ENCODE assay signal across 8 mouse cellular contexts in genomic region chr2:58532260-58532850, GRCm38 (mm10). TPM values are rescaled to one million over a fixed set of nuclear protein-coding genes. Genes with fewer than 3 reads are reported as not detected.
DNase-seq lines count a peak whose midpoint lies in the region; ATAC-seq and TF ChIP-seq lines count a peak whose summit lies in the region.

No protein-coding gene starts in this region.

- H3K9me3 ChIP-seq in embryonic facial prominence, embryonic 12.5 days, result no peaks in the 10 kb centered on the region
- H3K9me3 ChIP-seq in intestine, postnatal 0 days (ENCODE audit: control insufficient read depth), result no peaks in the 10 kb centered on the region

- intact Hi-C loops in left cerebral cortex, postnatal 10 days (cut with DNase I), result no loop called here

- no peak for TF ChIP-seq CTCF in intestine, postnatal 0 days (IDR thresholded peaks at IDR 0.05; ENCODE audit: low read depth)

- peak overlapping the region; percentile 26 for H3K4me2 ChIP-seq in embryonic facial prominence, embryonic 12.5 days (replicated peaks)
- H3K4me2 ChIP-seq in intestine, postnatal 0 days (replicated peaks; ENCODE audit: low read depth), result peak overlapping the region; percentile 45

- H3K36me3 ChIP-seq in embryonic facial prominence, embryonic 12.5 days, result 0 out of 2 replicates have a peak, but pooled peaks cover 2% of the 10 kb centered on the region
- H3K36me3 ChIP-seq in intestine, postnatal 0 days (ENCODE audit: control insufficient read depth, insufficient read depth), result no peaks in the 10 kb centered on the region

- ATAC-seq in embryonic facial prominence, embryonic 12.5 days (ENCODE audit: insufficient number of reproducible peaks, insufficient read depth, low FRiP score, low TSS enrichment), result peak; percentile 22; the same call in 1 of the 2 replicates
- ATAC-seq in intestine, postnatal 0 days, result peak; percentile 89

- DNase-seq in brain, adult 2 months (ENCODE audit: low read depth, low spot score), result peak; percentile 93
- DNase-seq in heart, adult 18-20 months, result peak; percentile 88 to 94
- DNase-seq in left cerebral cortex, postnatal 10 days (ENCODE audit: extremely low spot score in 1 of 2, low spot score in 2 of 2), result peak; percentile 63 to 88
- DNase-seq in lung, postnatal 4 days, result peak; percentile 84 to 92
- peak; percentile 88 to 90 for DNase-seq in right cerebral cortex, postnatal 10 days (ENCODE audit: low spot score in 2 of 2)
- no peak for DNase-seq in T-cell, adult 2 months (ENCODE audit: low spot score)

- H3K4me1 ChIP-seq in embryonic facial prominence, embryonic 12.5 days, result peaks cover 44% of the 10 kb centered on the region
- H3K4me1 ChIP-seq in intestine, postnatal 0 days (replicated peaks; ENCODE audit: control insufficient read depth, insufficient read depth, low read length), result peaks cover 14% of the 10 kb centered on the region

- no peak overlapping the region for H3K4me3 ChIP-seq in embryonic facial prominence, embryonic 12.5 days
- H3K4me3 ChIP-seq in intestine, postnatal 0 days (ENCODE audit: low read depth, low read length), result no peak overlapping the region

- H3K27me3 ChIP-seq in embryonic facial prominence, embryonic 12.5 days, result no peaks in the 10 kb centered on the region
- H3K27me3 ChIP-seq in intestine, postnatal 0 days (replicated peaks; ENCODE audit: control insufficient read depth, insufficient read depth, low read length), result no peaks in the 10 kb centered on the region

- WGBS in embryonic facial prominence, embryonic 12.5 days, result 16% methylated on average over 10 of the region's 10 CpGs
- 13% methylated on average over 10 of the region's 10 CpGs for WGBS in intestine, postnatal 0 days

- H3K27ac ChIP-seq in embryonic facial prominence, embryonic 12.5 days, result peak overlapping the region; percentile 64
- 0 out of 2 replicates have a peak overlapping the region, but pooled peaks have one; percentile 21 for H3K27ac ChIP-seq in intestine, postnatal 0 days (ENCODE audit: low read depth, low read length)

- no peak overlapping the region for H3K9ac ChIP-seq in embryonic facial prominence, embryonic 12.5 days
- H3K9ac ChIP-seq in intestine, postnatal 0 days (ENCODE audit: low read depth, low read length), result no peak overlapping the region

RNA-seq across cellular contexts. Expression of gene Acvr1, which starts 34.6 kb away (rescaled TPM):
- 7.9 and 8.1 TPM in 2 replicates for polyA plus RNA-seq in embryonic facial prominence, embryonic 12.5 days (2016; fragmentation: Nextera tagmentation; extraction: Ambion mirVana)
- 10 to 100 TPM; 13.5 to 14.0 TPM for total RNA-seq in heart, adult 18-20 months (2021)
- 4.6 and 5.0 TPM in 2 replicates for polyA plus RNA-seq in intestine, postnatal 0 days (2015; fragmentation: Nextera tagmentation; extraction: Ambion mirVana)
- total RNA-seq in left cerebral cortex, postnatal 10 days (2021), result 10 to 100 TPM; 34.1 to 38.5 TPM

RNA-seq across cellular contexts. Expression of gene Upp2, which starts 34.7 kb away (rescaled TPM):
- polyA plus RNA-seq in embryonic facial prominence, embryonic 12.5 days (2016; fragmentation: Nextera tagmentation; extraction: Ambion mirVana), result 10.8 and 12.9 TPM in 2 replicates
- total RNA-seq in heart, adult 18-20 months (2021), result 1 to 10 TPM; 3.4 to 4.2 TPM
- 3.8 TPM in 2 replicates for polyA plus RNA-seq in intestine, postnatal 0 days (2015; fragmentation: Nextera tagmentation; extraction: Ambion mirVana)
- total RNA-seq in left cerebral cortex, postnatal 10 days (2021), result 10 to 100 TPM; 16.6 TPM
